Mouse (Mus musculus): ENCODE data around the gene Hsd17b14.

DNA sequence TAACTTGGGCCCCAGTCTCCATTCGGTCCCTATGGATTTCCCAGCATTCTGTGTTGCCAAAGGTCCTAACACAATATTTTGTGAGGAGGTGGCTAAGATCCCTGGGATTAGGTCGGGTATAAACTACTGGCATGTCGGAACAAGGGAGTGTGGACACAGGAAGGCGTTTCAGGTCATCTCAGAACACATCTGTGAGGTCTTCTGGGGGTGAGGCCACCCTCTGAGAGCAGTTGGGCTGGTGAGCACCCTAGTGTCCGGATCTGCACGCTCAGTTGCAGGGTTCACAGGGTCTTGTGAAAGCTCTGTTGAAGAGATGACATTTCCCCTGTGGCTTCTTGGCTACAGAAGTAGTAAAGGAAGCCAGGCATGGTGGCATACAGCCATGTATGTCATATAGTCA, 31.2 kb downstream of the Hsd17b14 start:
- no peak for TF ChIP-seq CTCF (IDR thresholded peaks at IDR 0.05; ENCODE audit: borderline replicate concordance, insufficient read depth, low read length)
- TF ChIP-seq POLR2A (IDR thresholded peaks at IDR 0.05; ENCODE audit: low read depth, low read length) = no peak
